Mouse (Mus musculus) heart, embryonic 12.5 days (tissue): ENCODE measurements at regions not wholly inside any gene's neighbourhood (a gene's known extent, or its start where the extent isn't known, plus 50 kb on each side); places are given as distances from the start of the nearest gene placed in this dataset.

ENCODE experiments used
- ATAC-seq: fragments of 200-750 bp; cut with Nextera tagmentation; 2 replicates; pipeline ENCODE4 v1.8.0; 2017; ENCODE audit warnings: moderate TSS enrichment, moderate library complexity; ENCODE audit not compliant: insufficient number of reproducible peaks, low FRiP score
- H3K27ac ChIP-seq: fragments of 300-500 bp; sonication (generic); 2 replicates; pipeline ENCODE4 v1.5.1; 2016; ENCODE audit warnings: mild to moderate bottlenecking, moderate library complexity; ENCODE audit not compliant: poor library complexity, severe bottlenecking
- H3K27me3 ChIP-seq: fragments of 300-500 bp; sonication (generic); replicated peaks from 2 replicates; pipeline ENCODE4 v1.6.1; 2016; ENCODE audit warnings: mild to moderate bottlenecking, moderate library complexity
- H3K36me3 ChIP-seq: fragments of 300-500 bp; sonication (generic); 2 replicates; pipeline ENCODE4 v1.6.1; 2016; ENCODE audit warnings: mild to moderate bottlenecking, moderate library complexity
- H3K4me1 ChIP-seq: fragments of 300-500 bp; sonication (generic); replicated peaks from 2 replicates; pipeline ENCODE4 v1.6.1; 2016; ENCODE audit warnings: mild to moderate bottlenecking
- H3K4me2 ChIP-seq: fragments of 300-500 bp; sonication (generic); 2 replicates; pipeline ENCODE4 v1.6.1; 2016; ENCODE audit warnings: mild to moderate bottlenecking, moderate library complexity
- H3K4me3 ChIP-seq: fragments of 300-500 bp; sonication (generic); 2 replicates; pipeline ENCODE4 v1.5.1; 2016; ENCODE audit warnings: mild to moderate bottlenecking
- H3K9ac ChIP-seq: fragments of 300-500 bp; sonication (generic); 2 replicates; pipeline ENCODE4 v1.6.1; 2016; ENCODE audit warnings: mild to moderate bottlenecking, moderate library complexity
- H3K9me3 ChIP-seq: fragments of 300-500 bp; sonication (generic); replicated peaks from 2 replicates; pipeline ENCODE4 v1.6.1; 2016; ENCODE audit warnings: mild to moderate bottlenecking, moderate library complexity
- WGBS: fragments of 180-500 bp; shearing (Covaris S2); methylation state at CpG from one replicate; pipeline ENCODE4 v1.1.7; 2016; 5-methylcytosine and 5-hydroxymethylcytosine counted together

GRCm38 (mm10) chr3:102266136-102266535, 61.6 kb upstream of the Vangl1 start:
- no peaks in the 10 kb centered on the region for H3K36me3 ChIP-seq
- 75% methylated on average over 9 of the region's 9 CpGs for WGBS
- no peak overlapping the region for H3K4me2 ChIP-seq
- no peak overlapping the region for H3K27ac ChIP-seq
- H3K27me3 ChIP-seq = no peaks in the 10 kb centered on the region; the same call in 1 of the 2 replicates
- peaks cover 8% of the 10 kb centered on the region for H3K4me1 ChIP-seq
- no peaks in the 10 kb centered on the region for H3K9me3 ChIP-seq
- H3K9ac ChIP-seq = no peak overlapping the region
- ATAC-seq = no peak
- H3K4me3 ChIP-seq = no peak overlapping the region

- 72% methylated on average over 7 of the region's 7 CpGs for WGBS
- ATAC-seq = no peak
- no peaks in the 10 kb centered on the region for H3K36me3 ChIP-seq
- H3K27me3 ChIP-seq = peaks cover 3% of the 10 kb centered on the region; the same call in 1 of the 2 replicates
- no peak overlapping the region for H3K9ac ChIP-seq
- no peak overlapping the region for H3K27ac ChIP-seq
- H3K4me2 ChIP-seq = no peak overlapping the region
- H3K4me1 ChIP-seq = peaks cover 8% of the 10 kb centered on the region
- H3K9me3 ChIP-seq = no peaks in the 10 kb centered on the region
- no peak overlapping the region for H3K4me3 ChIP-seq
Measured at GRCm38 (mm10) chr3:102265146-102265545, 60.7 kb upstream of the Vangl1 start.

- Histone ChIP-seq H3K4me1 (peaks cover 8% of the 10 kb centered on the region), H3K27me3 (peaks cover 3% of the 10 kb centered on the region; the same call in 1 of the 2 replicates), H3K9me3 (no peaks in the 10 kb centered on the region), H3K4me2 (no peak overlapping the region), H3K36me3 (no peaks in the 10 kb centered on the region), H3K27ac (no peak overlapping the region), H3K4me3 (no peak overlapping the region), H3K9ac (no peak overlapping the region)
- ATAC-seq = no peak
- 61% methylated on average over 9 of the region's 9 CpGs for WGBS
Measured at GRCm38 (mm10) chr3:102263326-102263725, 58.8 kb upstream of the Vangl1 start.

- 38% methylated on average over 8 of the region's 8 CpGs for WGBS
- Histone ChIP-seq H3K36me3 (no peaks in the 10 kb centered on the region), H3K4me1 (peaks cover 8% of the 10 kb centered on the region), H3K4me3 (no peak overlapping the region), H3K9ac (no peak overlapping the region), H3K9me3 (no peaks in the 10 kb centered on the region), H3K4me2 (no peak overlapping the region), H3K27ac (no peak overlapping the region), H3K27me3 (peaks cover 3% of the 10 kb centered on the region; the same call in 1 of the 2 replicates)
- no peak for ATAC-seq
Measured at GRCm38 (mm10) chr3:102262665-102263064, 58.2 kb upstream of the Vangl1 start.

GRCm38 (mm10) chr3:102261517-102261916, 57.0 kb upstream of the Vangl1 start:
- Histone ChIP-seq H3K4me1 (peaks cover 8% of the 10 kb centered on the region), H3K4me2 (no peak overlapping the region), H3K27me3 (peaks cover 3% of the 10 kb centered on the region; the same call in 1 of the 2 replicates), H3K27ac (no peak overlapping the region), H3K36me3 (no peaks in the 10 kb centered on the region), H3K4me3 (no peak overlapping the region), H3K9me3 (0 out of 2 replicates have a peak, but pooled peaks cover under 1% of the 10 kb centered on the region), H3K9ac (no peak overlapping the region)
- WGBS = 70% methylated on average over 3 of the region's 3 CpGs
- ATAC-seq = no peak
